Mouse (Mus musculus) adipocyte (in vitro differentiated cells): Measurements from ENCODE around the gene Nbl1.
A peak's percentile ranks its signal among the peaks of the same experiment; 100 is the strongest.

Experiments used
- DNase-seq: peaks from one replicate; pipeline ENCODE4 v3.0.0-alpha.2; 2016; ENCODE audit warnings: low spot score

The Nbl1 gene

DNA sequence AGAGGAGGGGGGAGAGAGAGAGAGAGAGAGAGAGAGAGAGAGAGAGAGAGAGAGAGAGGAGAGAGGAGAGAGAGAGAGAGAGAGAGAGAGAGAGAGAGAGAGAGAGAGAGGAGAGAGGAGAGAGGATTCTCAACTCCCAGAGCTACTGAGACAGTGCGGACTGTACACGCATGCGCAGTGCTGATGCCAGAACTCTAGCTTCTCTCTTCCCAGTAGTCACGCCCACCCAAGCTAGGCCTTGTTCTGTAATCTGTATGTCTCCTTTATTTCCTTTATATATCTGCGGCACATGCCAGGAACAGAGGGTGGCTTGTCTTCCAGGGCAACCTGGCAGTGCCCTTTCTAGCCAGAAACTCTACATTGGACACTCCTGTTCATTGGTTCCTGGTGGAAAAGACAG lies 28.0 kb downstream of the Nbl1 start:
- no peak for DNase-seq

DNA sequence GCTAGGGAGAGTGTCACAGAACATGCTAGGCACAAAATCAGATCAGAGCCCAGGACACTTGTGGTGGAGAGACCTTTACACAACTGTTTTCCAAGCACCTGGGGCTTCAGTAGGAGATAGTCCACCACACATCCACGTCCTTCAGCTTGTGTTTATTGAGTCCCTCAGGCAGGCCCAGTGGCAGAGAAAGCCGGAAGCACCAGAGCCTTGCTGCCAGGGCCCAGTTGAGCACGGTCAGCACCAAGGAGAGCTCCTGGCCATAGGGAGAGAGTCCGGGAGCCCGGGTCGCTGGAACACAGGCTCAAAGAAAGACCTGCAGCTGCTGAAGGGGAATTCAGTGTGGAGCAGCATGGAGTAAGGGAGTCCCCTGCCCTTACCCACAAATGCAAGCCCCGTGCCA lies 33.2 kb downstream of the Nbl1 start:
- DNase-seq: peak; percentile 70

DNA sequence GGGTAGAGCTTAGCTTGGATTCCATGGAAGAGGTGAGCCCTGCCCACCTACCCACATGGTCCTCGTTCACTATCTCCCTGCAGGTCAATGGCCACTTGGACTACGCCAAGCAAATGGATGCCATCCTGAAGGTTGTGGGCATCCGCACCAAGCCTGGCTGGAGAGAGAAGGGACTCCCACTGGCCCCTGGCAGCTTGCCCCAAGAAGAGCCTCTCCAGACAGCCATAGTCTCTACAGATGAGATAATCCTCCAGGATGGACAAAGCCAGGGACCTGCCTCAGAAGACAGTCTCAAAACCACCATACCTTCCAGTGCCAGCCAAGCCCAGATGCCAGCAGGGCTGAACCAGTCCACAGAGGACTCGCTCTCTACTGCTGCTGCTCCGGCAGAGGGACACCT lies 34.8 kb downstream of the Nbl1 start:
- no peak for DNase-seq

DNA sequence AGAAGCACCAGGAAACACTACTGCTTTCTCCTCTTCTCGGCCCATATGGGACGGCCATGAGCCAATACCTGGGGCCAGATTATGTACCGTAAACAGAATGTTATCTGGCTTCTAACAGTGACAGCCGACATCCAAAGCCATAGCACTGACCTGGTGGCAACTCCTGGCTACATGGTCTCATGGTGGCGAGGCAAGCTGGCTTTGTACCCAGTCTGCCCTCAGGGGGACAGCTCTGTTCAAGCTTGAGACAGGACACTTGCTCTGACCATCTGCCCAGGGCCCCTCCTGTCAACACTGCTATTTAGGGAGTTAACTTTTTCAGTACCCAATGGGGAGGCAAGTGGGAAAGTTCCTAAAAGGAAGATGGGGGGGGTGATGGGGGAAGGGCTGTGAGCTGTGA lies 35.5 kb downstream of the Nbl1 start:
- no peak for DNase-seq

DNA sequence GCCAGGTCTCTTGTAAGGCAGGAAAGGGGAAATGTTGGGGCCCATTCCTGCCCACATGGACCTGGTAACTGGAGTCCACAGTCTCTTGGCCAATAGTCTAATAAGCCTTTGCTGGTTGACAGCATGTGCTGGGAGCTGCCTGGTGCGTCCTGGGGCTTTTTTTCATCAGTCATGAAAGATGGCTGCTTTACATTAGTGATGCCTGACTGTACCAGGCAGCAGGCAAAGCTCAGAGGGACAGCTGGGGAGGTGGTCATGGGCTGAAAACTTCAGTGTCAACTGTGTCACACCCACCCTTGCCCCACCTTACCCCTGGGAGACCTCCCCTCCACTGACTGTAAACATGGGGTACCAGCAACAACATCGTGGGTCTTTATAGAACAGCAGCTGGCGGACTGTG lies 37.0 kb downstream of the Nbl1 start:
- no peak for DNase-seq

DNA sequence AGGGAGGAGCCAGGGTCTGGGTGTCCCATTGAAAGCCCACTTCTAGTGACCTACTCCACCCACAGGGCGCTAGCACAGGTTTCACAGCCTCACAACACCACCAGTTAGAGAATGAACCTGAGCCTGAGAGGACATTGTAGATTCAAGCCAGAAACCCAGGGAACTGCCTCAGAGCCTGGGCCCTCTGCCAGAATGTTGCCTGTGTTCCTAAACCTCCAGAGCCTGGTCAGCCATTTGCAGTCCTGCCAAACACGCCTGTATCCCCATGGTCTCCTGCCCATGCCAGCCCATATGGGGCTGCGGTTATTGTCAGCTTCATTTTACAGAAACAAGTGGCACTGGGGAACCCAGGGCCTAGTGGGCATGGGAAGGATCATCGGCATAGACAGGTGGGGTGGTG lies 37.5 kb downstream of the Nbl1 start:
- peak; percentile 69 for DNase-seq

DNA sequence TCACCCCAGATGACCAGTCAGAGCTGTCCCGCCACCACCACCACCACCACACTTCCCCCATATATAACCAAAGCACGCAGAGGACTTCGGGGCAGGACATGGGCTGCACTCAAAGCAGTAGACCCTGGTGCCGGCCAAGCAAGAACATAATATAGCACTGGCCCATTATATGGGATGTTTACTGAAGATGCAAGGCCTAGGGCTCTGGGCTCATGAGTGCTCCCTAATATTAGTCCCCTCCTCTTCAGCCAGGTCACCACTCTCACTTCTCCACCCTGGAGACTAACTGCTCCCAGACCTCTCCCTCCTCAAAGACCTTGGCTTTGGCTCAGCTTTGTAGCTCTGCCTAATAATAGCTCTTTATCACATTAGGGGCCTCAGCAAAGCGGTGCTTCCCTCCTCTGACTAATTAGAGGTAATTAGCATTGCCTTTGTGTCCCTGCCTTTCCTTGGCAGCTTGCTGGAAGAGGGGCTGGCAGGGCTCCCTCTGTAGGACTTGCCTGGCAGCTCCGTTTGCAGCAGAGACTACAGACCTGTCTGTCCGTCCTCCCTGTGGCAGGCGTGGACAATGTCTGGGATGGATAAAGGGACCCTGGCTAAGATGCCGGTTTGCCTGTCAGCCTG lies 38.4 kb downstream of the Nbl1 start:
- no peak for DNase-seq

DNA sequence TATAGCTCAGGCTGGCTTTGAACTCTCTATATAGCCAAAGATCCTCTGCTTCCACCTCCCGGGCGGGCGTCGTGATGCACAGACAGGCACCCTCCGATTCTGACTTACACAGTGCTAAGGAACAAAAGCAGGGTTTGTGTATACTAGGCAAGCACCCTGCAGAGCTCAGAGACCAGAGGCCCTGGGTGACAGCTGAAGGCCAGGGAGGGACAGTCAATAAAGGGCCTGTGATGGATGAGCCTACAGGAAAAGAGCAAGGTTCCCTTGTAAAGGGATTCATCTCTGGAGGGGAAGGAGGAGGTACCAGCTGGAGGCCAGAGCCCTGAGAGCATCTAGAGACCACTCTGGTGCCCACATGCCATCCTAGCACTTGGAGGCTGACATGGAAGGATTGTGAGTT lies 39.4 kb downstream of the Nbl1 start:
- no peak for DNase-seq

DNA sequence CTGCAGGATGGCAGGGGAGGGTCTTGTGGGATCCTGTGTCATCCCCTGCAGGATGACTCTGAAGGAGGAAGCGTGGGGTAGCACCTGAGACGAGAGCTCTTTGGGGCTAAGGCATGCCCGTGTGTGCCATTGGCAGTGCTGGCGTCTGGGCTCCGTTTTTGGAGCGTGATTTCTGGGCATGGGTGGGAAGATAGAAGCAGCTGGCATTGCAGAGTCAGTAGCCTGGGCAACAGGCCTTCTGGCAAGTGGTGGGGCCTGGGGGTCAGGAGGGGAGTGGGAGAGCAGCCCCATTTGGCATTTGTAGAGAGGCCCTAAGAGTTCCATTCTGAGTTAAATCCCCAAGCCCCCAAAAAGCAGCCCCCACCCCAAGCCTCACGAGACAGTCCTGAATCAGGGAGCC lies 40.0 kb downstream of the Nbl1 start:
- no peak for DNase-seq

DNA sequence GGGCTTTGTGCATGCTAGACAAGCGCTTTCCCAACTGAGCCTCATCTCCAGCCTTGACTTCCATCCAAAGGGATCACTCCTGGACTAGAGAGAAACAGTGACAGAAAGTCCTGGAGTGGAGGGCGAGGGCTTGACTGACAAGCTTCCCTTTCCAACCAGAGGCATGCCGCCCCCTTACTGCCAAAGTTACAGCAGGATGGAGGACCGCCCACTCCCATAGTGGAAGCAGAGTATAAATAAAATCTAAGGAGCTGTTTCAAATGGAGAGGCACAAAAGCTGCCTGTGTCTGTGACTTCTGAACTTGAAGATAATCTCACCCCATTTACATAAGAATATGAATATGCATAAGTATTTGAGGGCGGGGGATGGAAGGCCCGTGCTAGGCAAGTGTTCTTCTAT lies 44.3 kb downstream of the Nbl1 start:
- DNase-seq: no peak

DNA sequence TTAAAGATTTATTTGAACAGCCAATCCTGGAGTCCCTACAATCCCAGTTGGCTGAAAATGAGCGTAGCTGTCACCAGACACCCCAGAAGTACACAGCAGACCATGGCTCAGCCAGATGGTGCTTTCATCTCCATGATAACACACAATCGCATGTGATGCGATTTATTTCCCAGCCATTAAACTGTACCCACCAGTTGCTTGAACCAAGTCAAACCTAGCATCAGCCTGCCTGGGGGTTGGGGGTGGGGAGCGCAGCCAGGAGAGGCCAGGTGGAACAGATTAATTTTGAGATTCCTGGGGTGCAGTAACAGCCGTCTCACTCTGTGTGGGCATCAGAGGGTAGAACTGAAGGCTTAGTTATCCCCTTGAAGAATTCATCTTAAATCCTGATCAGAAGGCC lies 46.4 kb downstream of the Nbl1 start:
- no peak for DNase-seq

DNA sequence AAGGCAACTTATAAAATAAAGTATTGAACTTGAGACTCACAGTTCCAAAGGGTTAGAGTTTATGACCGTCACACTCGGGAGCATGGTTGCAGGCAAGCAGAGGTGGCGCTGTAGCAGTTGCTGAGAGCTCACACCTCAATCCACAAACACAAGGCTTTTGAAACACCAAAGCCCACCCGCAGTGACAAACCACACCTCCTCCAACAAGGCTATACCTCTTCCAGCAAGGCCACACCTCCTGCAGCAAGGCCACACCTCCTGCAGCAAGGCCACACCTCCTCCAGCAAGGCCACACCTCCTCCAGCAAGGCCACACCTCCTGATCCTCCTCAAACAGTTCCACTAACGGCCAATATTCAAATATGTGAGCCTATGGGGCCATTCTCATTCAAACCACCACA lies 48.2 kb downstream of the Nbl1 start:
- DNase-seq: no peak

DNA sequence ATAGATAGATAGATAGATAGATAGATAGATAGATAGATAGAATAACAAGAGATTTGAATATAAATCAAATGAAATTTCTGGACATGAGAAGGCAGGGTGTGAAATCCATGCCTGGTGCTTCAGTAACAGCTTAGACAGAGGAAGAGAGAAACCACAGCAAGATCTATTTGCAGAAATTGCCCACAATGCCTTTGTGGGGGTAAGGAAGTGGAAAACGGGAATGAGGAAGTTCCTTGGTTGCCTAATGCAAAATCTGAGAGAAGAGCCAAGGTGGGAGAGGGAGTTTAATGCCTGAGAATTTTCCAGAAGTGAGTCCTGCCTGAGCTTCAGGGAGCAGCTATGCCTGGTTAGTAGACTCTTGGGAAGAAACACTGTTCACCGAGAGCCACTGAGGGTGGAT lies 49.2 kb downstream of the Nbl1 start:
- no peak for DNase-seq

DNA sequence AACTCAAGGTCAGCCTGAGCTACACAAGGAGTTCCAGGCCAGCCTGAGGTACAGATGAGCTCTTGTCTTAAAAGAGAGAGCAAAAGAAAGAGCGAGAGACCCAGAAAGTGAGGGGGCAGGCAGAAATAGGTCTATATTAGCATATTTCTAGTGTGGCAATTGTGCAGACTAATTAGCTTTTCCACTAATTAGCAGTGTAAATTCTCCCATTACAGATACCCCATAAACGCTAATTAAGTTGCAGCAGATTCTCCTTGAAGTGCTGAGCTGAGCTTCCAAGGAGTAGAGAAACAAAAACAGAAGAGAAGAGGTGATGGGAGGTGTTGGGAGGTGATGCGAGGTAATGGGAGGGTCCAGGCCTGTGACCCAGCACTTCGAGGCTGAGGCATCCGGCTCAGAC lies 50.2 kb downstream of the Nbl1 start:
- DNase-seq: no peak

DNA sequence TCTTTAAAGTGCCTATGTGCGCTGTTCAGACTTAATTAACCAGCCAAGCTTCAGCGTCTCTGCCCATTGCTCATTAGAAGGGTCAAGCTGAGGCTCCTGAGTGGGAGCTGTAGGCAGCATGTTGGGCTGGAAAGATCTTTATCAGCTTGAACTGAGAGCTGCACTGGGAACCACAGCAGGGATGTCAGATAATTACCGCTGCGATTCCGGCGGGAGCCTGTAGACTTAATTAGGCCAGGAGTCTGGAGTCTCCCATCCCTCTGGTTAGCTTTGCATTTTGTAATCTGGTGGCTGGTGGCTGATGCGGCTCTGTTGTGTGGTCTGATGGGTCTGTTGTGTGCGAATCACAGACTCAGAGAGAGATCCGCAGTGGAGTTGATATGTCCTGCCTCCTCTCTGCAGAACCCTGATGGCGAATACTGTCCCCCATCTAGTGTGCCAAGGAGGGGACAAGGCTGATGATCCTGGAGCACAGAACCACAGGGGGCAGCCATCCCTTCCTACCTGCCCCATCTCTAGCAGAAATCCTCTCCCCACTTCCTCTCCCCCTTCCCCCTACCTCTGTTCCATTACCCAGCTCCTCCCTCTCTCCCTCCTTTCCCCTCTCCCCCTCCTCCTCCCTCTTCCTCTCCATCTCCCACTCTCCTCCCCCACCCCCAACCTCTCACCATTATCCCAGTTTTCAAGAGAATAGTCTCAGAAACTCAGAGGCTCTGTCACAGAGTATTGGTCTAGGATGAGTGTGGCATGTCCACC lies 52.5 kb downstream of the Nbl1 start:
- no peak for DNase-seq

DNA sequence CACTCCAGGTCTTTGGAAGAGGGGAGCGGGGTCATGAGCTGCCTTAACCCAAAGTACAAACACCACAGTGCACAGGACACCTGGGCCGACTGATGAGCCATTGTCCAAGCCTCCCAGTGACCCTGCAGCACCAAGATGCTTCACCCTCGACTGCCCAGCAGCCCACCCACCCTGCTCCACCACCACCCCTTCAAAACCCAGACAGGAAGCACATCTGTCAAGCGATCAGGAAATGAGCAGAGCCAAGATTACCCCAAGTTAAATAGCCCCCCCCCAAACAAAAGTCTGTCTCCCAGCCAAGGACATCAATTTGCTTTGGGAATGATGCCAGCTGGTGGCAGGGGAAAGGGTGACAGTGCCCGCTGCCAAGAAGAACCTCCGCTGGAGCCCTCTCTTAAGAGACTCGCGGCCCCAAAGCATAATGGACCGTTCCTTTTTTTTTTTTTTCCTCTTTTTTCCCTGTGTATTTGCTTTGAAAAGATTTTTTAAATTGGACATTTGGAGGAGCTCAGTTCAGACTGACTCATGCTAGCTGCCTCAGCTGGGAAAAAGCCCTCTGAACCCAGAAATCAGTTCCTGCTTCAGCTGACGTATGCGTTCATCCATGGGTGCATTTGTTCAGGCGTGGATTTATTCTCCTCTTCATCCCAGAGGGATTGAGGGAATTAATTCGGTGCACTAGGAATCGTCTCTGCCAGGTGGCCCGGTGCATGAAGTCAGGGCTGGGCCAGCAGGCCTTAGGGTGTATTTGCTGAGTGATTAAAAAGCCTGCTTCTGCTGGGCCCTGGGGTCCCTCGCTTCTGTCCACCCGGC lies 54.8 kb downstream of the Nbl1 start:
- peak; percentile 55 for DNase-seq

DNA sequence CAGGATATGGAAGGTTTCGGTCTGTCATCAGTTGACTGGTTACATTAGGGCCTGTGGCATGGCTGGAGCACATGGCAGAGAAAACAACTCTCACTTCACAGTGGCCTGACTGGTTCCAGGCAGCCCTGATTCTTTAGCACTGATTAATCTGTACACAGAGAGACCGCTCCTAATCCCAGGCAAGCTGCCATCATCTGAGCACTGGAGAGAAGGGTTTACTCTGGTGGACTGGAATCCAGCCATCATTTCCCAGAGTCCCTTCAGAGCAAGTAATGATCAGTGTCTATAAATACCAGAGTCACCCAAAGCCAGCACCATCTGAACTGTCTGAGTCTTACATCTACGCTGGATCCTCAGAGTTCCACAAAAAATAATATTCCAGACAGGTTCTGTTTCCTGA lies 57.0 kb downstream of the Nbl1 start:
- DNase-seq: peak; percentile 50

DNA sequence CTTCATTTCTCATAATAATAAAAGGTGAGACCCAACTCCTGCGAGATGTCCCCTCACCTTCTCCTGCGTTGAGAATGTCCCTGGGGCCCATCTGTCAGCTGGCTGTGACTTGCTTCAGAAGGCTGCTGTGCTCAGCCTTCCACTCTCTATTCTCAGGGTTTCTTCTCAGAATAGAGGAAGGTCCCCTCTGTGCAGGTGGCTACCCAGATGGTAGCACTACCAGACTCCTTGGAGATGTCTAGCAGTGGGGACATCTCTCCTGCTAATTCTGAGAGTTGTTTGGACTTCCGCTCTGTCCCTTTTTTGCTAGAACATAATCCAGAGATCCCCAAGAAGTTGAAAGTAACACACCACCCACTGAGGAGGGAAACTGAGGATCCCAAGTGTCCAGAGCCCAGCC lies 57.9 kb downstream of the Nbl1 start:
- DNase-seq: no peak

DNA sequence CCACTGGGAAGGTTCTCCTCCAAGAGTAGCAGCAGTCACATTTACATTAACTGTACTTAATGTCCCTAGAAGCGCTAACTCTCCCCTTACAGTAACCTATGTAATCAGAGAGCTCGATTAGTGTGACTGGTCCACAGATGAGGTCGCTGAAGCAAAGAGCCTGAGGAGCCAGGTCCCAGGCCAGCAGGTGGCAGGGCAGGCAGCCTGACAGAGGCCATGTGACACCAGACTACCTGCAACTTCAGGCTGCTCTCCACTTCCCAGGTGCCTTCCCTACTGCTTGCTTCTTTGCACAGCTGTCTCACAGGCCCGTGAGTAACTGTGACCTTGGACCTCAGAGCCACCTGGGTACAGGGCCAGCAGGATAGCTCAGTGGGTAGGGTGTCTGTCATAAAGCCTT lies 58.3 kb downstream of the Nbl1 start:
- DNase-seq: no peak

DNA sequence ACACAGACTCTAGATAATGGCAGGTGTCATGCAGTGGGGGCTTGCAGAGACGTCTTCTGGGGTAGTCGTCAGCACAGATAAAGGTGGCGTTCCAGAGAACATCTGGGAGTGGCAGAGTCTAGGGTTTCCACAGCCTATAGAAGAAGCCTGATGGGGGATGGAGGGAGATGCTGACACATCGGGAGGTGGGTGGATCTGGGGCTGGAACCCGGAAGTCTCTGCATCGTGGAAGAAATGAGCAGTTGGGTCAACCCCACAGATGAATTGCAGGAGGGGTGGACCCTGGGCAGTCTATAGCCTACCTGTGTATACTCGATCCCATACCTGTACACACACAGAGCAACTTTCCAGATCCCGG lies 58.8 kb downstream of the Nbl1 start:
- no peak for DNase-seq

DNA sequence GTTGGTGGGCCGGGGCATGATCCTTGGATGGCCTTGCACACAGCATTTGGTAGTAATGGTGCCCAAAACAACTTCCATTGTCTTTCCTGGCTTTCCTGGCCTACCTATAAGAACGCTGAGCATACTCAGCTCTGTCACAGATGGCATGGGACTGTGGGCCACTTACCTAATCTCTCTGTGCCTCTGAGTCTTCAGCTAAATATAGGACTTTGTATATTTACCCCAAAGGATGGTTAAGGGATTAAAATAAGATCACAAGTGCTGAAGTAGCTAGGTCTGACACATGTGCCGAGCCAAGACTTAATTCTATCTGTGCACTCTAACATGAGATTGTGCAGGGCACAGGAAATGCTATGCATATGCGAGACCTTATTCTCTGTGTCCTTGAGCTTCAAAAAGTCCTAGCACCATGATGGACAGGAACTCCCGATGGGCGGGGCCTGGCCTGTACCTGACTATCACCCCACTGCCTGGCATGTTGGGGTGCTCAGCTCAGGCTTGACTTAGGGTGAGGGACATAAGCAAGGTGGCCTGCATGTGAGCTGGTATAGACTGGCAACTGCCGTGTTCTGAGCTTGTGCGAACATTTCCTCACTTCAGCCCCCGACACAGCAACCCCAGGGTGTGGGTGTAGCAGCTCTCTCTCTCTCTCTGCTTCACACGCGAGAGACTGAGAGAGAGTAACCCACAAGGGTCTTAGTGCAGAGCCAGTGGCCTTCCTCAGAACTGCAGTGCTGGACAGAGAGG lies 59.4 kb downstream of the Nbl1 start:
- no peak for DNase-seq

DNA sequence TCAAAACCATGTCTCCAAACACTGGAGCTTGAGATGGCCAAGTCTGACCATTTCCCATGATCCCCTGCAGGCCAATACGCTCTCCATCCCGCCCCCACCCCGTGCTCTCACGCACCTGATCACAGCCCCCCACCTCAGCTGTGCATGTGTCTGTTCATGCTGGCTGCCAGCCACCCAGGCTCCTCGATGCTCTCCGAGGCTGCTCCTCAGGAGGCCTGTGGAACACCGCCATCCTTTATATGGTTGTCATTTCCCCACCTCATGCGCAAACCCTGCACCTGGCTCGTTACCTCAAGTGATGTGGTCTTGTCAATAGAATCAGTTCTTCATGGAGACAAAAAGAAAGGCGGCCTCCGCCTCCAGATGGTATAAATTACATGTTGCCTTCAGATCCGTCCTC lies 60.3 kb downstream of the Nbl1 start:
- DNase-seq: no peak
